Mouse (Mus musculus): Measurements from ENCODE around the gene Zfp2.
A peak's percentile ranks its signal among the peaks of the same experiment; 100 is the strongest.

Zfp2 gene

GRCm38 (mm10) chr11:50850989-50851601 lies 64.9 kb downstream of the Zfp2 start:
- peak; percentile 53 for DNase-seq

GRCm38 (mm10) chr11:50850177-50850735 lies 65.7 kb downstream of the Zfp2 start, which contains the start of gene Grm6:
TSS of gene Grm6 (plus strand) at chr11:50850685.
- DNase-seq = peak; percentile 63 to 66

- peak; percentile 46 to 54 for DNase-seq
These were observed 66.7 kb downstream of the Zfp2 start for GRCm38 (mm10) chr11:50849310-50849709.

All from B cell, adult 2 months (primary cell).